Mouse (Mus musculus) left cerebral cortex, postnatal 4 days (tissue): ENCODE data around the gene Fkbp14. TPM values are rescaled to one million over a fixed set of nuclear protein-coding genes. Genes with fewer than 3 reads are reported as not detected.

ENCODE experiments used
- DNase-seq: peaks from one replicate; pipeline ENCODE4 v3.0.0-alpha.2; 2022
- intact Hi-C: fragments of 180-260 bp; cut with DNase I; formaldehyde crosslinking; loops from one replicate; pipeline ENCODE4 v1.15.1; 2025
- total RNA-seq, 2 experiments: library from RNA; stranded (reverse); gene quantifications; 2 replicates each; pipeline ENCODE4 v1.2.3; 2021

Fkbp14 gene
- 1 to 10 TPM; 7.6 to 7.8 TPM for total RNA-seq

DNA sequence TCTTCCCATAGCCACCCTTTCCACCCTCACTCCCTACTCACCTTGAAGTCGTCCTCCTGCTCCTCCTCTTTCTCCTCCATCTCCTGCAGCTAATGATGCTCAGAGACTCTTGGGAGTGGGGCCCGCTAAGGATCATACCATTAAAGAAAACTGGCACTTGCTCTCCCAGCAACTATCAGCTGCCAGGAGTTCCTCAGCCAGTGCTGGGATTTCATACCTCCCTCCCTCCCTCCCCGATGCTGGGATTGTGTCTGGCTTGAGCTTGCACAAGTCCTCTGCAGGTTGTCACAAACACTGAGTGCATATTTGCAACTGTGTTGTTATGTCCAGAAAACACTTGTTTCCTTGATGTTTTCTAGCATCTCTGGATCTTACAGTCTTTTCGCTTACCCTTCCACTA, at the start of gene Fkbp14:
Fkbp14 (minus strand) TSS at position 101 of the 400 bp plus-strand sequence.
- DNase-seq, result no peak
- intact Hi-C loops, result loop anchor here (10.0 kb wide), 3 partner anchors 88 to 568 kb away; partner anchors contain the start of gene Mturn

DNA sequence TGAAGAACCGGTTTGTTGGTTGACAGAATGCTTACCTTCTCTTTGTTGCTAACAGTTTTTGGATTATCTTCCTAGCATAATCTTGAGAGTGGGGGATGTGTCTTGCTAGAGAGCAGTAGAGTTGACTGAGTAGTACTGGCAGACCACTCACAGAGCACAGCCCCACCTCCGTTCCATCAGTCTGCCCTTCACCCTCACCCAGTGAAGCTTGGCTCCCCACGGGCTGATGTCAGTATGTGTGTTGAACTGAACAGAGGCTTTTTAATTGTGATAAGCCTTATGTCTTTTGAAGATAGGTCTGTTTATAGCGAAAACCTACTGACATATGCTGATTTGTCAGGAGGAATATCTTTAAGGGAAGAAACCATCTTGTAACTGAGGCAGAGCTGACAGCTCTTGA, 46.1 kb upstream of the Fkbp14 start:
- intact Hi-C loops, result no loop called here
- no peak for DNase-seq

DNA sequence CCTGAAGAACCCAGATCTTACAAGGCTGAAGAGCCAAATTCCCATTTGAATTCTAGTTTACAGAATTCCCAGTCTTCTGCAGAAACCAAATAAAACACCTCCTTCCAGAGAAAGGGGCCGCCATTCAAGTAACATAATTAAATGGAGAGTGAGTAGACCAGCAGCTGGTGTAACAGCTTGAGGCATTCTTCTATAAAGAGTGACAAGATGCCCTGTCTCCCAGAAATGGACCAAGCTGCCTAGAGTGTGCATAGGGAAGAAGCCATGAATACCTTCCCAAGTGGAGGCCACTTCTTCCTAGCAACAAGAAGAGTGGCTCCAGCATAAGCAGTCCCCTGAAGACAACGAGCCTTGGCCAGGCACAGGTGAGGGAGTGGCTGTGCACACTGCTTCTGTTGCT, 44.8 kb upstream of the Fkbp14 start:
- intact Hi-C loops, result no loop called here
- no peak for DNase-seq

DNA sequence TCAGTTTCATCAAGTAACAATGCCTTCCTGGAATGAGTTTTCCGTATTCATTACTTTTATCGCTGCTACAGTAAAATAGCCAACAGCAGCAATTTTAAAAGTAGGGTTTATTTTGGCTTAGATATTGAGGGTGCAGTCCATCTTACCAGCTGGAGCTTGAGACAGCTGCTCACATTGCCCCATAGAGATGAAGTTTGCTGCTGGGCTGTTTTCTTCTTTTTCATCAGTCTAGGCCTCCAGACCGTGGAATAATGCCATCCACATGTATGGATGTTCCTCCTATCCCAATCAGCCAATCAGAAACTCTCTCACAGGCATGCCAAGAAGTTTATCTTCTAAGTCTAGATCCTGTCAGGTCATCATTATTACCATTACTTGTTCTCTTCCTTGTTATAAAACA, 42.8 kb upstream of the Fkbp14 start:
- intact Hi-C loops, result no loop called here
- no peak for DNase-seq

DNA sequence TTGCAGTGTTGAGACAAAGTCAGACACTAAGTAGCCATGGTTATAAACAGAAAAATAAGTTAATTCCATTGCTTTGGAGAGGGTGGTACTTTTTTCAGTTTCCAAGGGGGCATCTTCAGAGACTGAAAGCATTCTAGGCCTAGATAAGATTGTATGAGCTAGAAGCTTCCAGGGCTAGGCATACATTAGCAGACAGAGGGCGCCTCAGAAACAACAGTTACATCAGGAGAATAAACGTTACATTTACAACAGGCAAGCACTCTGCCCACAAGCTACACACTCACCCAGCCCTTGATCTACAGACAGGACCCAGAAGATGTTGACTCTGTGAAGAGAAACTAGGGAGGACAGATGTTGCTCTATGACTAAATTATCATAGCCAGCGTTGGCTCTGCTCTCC, 34.4 kb upstream of the Fkbp14 start:
- intact Hi-C loops, result no loop called here

DNA sequence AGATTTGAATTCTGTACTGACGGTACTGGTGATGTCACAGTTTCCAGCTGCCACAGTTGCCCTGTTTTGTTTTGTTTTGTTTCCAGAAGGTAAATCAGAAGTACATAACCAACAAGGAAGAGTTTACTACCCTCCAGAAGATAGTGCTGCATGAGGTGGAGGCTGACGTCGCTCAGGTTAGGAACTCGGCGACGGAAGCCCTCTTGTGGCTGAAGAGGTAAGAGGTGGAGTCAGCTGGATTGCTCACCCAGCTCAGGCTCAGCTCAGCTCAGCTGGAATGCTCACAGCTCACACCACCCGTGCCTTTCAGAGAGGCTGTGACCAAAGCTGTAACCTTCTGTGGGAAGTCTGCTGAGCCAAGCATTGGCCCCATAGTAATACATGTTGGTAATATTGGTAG, 32.6 kb upstream of the Fkbp14 start:
- intact Hi-C loops, result no loop called here
- peak; percentile 7 for DNase-seq

More for the DNA sequence above, 34.4 kb upstream of the Fkbp14 start:
- DNase-seq, result peak; percentile 8

DNA sequence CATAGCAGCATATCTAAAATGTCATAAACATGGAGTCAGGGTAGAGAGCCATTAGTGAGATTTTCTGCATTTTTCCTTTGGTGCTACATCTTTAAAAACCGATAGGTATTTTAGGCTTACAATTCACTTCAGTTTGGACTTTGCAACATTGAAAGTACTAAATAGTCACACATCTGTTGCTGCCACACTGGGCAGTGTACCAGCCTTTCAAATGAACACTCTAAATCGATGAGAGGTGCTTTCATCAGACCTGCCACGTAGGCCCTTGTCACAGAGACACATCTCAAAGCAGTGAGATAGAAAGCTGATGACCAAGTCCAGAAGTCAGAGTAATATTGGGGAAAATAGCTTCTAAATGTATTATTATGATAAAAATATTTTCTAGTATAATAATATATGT, 31.3 kb upstream of the Fkbp14 start:
- no peak for DNase-seq
- intact Hi-C loops, result no loop called here

DNA sequence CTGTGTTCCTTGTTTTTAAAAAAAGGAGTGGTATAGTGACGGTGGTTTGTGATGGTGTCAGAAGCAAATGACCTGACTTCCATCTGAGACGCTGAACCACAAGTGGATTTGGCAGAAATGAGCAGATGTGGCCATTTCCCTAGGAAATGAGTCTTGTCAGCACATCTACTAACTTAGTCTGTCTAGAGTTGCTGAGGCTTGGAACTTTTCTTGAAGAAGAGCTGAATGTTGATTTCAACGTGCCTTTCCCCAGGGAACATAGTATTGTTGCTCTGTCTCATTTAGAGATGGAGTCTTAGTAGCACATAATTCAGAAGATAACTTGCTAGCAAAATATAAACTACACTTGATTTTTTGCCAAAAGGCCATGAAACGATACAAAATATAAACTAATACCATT, 23.2 kb upstream of the Fkbp14 start:
- no peak for DNase-seq
- intact Hi-C loops, result no loop called here

DNA sequence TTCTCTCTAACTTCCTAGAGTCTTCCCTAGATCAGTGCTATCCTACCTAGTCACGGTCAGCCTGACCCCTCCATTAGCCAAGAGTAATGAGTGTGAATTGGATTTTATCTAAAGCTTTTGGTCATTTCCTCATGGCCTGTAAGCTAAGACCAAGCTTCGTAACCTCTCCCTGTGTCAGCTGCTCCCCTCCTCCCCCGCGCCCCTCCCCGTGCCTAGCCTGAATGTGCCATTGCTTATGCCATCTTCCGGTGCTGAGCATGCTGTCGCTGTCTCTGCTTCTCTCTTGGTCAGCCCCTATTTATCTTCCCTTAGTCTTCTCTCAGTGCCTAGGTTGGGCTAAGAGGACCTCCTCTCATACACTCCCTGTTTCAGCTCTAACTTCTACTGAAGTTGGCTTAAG, 22.4 kb upstream of the Fkbp14 start:
- intact Hi-C loops, result no loop called here
- DNase-seq, result no peak

DNA sequence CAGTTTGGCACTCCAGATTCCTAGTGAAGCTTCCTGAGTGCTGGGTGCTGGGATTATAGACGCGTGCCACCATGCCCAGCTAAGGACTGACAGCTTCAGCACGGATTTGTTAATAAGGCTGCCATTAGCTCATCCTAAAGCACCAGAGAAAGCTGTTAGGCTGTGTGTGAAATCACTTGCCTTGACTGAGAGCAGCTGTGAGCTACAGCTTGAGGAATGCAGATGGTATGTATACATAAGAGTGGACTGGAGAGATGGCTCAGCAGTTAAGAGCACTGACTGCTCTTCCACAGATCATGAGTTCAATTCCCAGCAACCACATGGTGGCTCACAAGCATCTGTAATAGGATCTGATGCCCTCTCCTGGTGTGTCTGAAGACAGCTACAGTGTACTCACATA, 20.3 kb upstream of the Fkbp14 start:
- DNase-seq, result no peak
- intact Hi-C loops, result no loop called here

DNA sequence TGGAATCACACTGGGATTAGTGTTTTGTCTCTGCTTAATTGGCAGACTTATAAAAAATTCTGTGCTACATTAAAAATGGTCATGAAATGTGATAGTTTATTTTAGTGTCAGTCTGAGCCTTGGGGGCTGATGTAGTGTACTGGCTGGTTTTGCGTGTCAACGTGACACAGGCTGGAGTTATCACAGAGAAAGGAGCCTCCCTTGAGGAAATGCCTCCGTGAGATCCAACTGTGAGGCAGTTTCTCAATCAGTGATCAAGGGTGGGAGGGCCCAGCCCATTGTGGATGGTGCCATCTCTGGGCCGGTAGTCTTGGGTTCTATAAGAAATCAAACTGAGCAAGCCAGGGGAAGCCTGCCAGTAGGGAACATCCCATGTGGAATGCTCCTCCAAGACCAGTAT, 9.1 kb upstream of the Fkbp14 start:
- no peak for DNase-seq
- intact Hi-C loops, result no loop called here

DNA sequence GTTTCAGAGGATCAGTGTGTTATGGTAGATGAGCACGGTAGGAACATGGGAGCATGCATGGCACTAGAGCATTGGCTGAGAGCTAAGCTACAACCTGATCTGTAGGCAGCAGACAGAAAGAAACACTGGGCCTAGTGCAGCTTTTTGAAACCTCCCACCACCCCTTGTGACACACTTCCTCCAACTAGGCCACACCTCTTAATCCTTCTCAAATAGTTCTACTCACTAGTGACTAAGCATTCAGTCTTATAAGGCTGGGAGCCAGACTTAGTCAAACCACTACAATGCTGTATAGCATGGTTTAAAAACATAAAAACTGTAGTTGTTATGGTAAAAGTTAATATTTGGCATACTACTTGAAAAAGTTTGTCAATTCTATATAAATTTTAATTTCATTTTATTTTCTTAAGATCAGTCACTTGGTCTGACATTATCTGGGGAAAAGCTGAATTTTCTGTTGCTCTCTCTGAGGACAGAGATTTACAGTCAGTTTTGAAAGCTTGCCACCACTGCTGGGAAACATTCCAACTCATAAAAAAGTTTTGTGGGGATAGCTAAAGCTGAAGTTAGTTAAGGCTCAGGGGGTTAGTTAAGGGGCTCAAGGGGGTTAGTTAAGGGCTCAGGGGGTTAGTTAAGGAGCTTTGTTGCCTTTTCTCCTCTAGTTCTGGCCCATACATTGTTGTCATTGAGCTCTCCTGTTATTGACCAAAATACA, 7.0 kb upstream of the Fkbp14 start:
- no peak for DNase-seq
- intact Hi-C loops, result no loop called here

DNA sequence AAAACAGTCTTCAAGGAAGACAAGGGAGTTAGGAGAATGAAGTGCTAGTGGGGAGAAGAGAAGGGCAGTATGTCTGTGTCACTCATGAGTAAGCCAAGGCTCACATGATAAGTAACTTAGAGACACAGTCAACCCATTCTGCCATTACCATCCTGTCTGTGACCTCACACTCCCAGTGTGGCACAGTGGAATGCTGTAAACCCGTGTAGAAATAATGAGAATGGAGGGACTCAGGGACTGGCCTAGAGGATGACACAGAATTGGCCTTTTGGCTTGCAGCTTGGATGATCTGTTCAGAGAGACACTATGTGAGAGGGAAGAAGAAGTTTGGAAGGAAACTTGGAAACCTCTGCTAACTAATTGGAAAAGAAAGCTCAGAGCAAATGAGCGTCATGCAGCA, 5.8 kb upstream of the Fkbp14 start:
- intact Hi-C loops, result no loop called here
- DNase-seq, result no peak

DNA sequence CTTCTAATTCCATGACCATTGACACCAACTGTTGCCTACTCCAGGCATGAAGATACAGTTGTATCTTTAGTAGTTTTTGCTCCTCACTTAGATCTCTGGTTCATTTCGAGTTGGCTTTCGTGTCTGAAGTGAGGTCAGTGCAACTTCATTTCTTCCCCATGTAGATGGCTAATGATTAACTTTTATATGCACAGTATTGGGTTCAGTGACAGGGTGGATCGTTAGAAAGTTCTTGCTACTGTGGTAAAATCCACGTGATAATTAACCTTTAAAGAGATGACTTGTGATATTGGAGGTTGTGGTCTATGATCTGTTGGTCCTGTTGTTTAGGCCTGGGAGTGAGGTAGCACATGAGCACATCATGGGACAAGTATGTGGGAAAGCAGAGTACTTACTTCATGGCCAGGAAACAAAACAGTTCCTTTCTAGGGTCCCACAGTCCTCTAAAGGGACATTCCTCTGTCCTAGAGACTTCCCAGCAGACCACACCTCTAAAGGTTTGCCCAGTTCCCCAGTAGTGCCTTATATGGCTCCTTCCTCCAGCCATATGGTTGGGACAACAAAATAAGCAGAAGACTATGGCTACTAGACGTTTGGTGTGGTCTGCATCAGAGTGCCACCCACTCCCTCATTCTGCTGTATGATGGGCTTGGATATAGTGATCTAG, 3.7 kb upstream of the Fkbp14 start:
- intact Hi-C loops, result no loop called here

DNA sequence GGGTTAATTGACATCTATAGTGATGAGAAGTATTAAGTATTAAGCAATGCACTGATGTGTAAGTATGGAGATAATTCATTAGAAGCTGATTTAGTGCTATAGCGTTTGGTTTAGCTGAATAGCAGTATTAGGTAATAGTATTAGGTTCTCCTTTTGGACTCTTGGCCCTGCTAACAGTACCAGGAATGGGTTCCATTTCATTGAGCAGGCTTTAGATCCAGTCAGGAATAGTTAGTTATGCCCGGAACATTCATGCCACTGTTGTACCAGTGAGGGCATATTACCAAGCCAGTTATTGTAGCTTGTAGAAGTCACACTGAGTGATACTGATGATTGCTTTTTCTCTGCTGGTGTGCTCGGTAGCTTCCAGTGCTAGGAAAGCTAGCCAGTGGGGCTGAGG, 603 bp upstream of the Fkbp14 start:
- intact Hi-C loops, result loop anchor here (10.0 kb wide), 3 partner anchors 87 to 567 kb away; partner anchors contain the start of gene Mturn
- no peak for DNase-seq

More for the DNA sequence above, 3.7 kb upstream of the Fkbp14 start:
- no peak for DNase-seq

DNA sequence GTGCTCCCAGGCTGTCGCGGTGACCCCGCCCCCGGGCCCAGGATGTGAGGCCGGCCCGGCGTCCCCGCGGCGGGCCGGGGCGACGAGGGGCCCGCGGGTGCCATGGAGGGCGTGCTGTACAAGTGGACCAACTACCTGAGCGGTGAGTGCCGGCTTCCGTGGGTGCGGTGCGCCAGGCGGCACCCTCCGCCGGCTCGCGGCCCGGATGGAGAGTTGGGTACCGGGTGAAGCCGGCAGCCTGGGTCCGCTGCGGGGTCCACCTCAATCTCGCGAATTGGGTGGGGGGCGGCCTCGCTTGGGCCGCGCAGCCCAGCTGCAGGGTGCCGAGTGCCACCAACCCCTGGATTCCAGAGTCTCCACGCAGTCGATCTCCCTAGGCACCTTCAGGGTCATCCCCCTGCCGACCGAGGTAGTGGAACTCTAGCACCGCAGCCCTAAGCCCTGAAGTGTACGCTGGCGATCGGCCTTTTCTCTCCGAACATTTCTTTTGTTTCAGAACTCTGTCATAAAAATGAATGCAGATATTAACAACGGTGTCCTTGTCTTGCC, 1.7 kb downstream of the Fkbp14 start:
- no peak for DNase-seq
- intact Hi-C loops, result loop anchor here (10.0 kb wide), 3 partner anchors 89 to 569 kb away; partner anchors contain the start of gene Mturn

DNA sequence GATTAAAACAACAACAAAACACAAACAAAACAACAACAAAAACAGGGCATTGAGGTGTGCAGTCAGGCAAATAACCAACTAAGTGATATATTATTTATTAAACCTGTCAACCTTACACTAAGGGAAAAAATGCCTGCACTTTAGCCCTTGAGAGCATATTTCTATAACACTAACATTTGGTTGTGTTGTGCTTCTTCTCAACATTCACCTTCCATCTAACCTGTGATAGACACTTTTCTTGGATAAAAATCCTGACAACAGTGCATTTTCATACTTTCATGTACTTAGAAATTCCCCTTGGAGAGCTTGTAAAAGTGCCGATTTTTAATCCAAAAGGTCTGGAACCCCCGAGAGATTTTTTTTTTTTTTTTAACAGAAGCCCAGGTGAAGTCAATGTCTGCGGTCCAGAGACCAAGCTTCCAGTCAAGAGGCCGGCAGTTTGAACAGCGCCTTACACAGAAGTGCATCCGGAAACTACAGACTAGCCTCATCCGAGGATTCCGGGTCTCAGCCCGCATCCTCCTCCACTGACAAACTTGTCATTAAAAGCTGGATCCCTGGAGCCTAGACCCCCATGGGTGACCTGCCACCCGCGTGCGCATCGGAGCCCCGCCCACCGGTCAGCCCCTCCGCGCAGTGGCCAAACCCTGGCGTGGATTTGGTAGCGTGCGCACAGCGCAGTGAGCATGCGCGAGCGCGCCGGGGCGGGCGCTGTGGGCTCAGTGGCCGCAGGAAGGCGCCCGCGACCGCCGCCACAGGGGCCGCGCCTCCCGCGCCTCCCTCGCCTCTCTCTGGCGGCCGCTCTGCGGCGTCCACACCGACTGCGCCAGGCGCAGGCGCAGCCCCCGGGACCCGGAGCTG, 2.4 kb downstream of the Fkbp14 start, which contains the start of gene Plekha8:
Plekha8 (plus strand) TSS at position 643 of the 861 bp plus-strand sequence.
- intact Hi-C loops, result loop anchor here (10.0 kb wide), 3 partner anchors 90 to 570 kb away; partner anchors contain the start of gene Mturn

DNA sequence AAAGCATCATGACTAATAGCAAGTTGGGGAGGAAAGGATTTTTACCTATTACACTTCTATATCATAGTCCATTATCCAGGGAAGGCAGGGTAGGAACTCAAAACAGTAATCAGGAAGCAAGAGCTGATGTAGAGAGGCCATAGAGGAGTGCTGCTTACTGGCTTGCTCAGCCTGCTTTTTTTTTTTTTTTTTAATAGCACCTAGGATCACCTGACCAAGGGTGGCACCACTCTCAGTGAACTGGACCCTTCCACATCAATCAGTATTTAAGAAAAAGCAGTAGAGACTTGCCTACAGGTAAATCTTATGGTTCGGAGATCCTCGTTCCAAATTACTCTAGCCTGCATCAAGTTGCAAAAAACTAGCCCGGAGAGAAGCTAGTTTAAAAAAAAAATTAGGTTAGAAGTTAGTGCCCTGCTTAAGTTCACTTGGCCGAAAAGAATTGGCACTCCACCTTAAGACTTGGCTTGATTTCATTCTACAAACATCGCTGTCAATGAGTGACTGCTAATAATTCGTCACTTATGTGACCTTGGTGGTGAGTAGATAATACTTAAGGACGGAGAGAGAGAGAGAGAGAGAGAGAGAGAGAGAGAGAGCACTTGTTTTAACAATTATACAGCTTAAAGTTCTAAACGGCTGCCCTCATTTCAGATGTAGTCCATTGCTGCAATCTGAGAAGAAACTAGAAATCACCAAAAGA, 3.2 kb downstream of the Fkbp14 start:
- intact Hi-C loops, result loop anchor here (10.0 kb wide), 3 partner anchors 91 to 571 kb away; partner anchors contain the start of gene Mturn
- no peak for DNase-seq

More for the DNA sequence above, 2.4 kb downstream of the Fkbp14 start, which contains the start of gene Plekha8:
- peak; percentile 92 for DNase-seq

DNA sequence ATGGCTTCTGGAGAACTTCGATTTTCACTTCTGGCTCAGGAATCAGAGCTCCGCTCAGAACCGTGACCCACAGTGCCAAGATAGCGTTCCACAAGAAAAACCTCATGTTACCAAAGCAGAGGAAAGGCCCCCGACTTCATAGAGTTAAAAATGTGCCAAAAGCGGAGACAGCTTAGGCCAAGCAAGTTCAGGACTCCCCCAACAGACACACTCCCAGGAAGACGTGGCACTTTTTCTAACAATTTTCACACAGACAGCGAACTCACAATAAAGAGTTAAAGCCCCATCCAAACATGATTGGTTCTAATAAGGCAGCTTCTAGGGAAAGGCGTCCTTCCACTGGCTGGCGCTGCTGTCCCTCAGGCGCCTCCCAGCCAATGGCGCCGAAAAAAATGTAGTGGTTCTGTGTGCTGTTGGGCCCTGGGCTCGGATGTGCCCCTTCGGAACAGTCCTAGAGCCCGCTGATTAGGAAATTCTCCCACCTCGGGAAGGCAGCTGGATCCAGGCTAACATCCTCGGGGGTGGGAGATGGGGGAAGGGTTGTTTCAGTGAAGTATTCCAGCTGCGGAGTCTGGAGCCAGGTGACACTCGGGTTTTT, 4.1 kb downstream of the Fkbp14 start:
- peak; percentile 92 for DNase-seq
- intact Hi-C loops, result loop anchor here (10.0 kb wide), 3 partner anchors 92 to 572 kb away; partner anchors contain the start of gene Mturn
